Comparison of ENCODE assay signal across 11 mouse cellular contexts in genomic region chr12:113221289-113221688, GRCm38 (mm10). TPM values are rescaled to one million over a fixed set of nuclear protein-coding genes. Genes with fewer than 3 reads are reported as not detected.
DNase-seq lines count a peak whose midpoint lies in the region; ATAC-seq and TF ChIP-seq lines count a peak whose summit lies in the region.
"Had no signal": no experiment of that assay in that cellular context is flagged by ENCODE, and none has a peak within 500 bp of the region (broad histone marks: within the 10 kb centered on the region; RNA-seq: fewer than 3 reads in every experiment).

No protein-coding gene starts in this region.

- H3K79me2 ChIP-seq in CH12.LX (replicated peaks; ENCODE audit: control insufficient read depth, extremely low read depth, insufficient read depth, poor library complexity, severe bottlenecking) = no peaks in the 10 kb centered on the region

- TF ChIP-seq RAD21 in CH12.LX (IDR thresholded peaks at IDR 0.05; ENCODE audit: low read depth, low read length) = peak; percentile 80

- H3K9me3 ChIP-seq in hindbrain, embryonic 12.5 days (replicated peaks) = no peaks in the 10 kb centered on the region
- no peaks in the 10 kb centered on the region for H3K9me3 ChIP-seq in hindbrain, embryonic 16.5 days (ENCODE audit: control insufficient read depth, low read length)
- H3K9me3 ChIP-seq in CH12.LX (replicated peaks; ENCODE audit: low read length) = no peaks in the 10 kb centered on the region
- H3K9me3 ChIP-seq in forebrain, embryonic 12.5 days = no peaks in the 10 kb centered on the region
- H3K9me3 ChIP-seq: stomach, embryonic 15.5 days had no signal

- dilution Hi-C loops in CH12.LX (cut with MboI; ENCODE audit: extremely low pct_ligation_motif_present, extremely low pct_unique_long_range_greater_than_20kb, low sequenced_read_pairs) = no loop called here

- H3K4me1 ChIP-seq in hindbrain, embryonic 12.5 days = no peaks in the 10 kb centered on the region
- no peaks in the 10 kb centered on the region for H3K4me1 ChIP-seq in hindbrain, embryonic 16.5 days (ENCODE audit: control insufficient read depth, insufficient read depth, low read depth, low read length)
- H3K4me1 ChIP-seq in CH12.LX (ENCODE audit: control insufficient read depth in 1 of 2, insufficient read depth in 2 of 2) = peaks cover 30 to 52% of the 10 kb centered on the region in 2 experiments
- peaks cover 4% of the 10 kb centered on the region for H3K4me1 ChIP-seq in bone marrow, adult 2 months (ENCODE audit: control insufficient read depth, insufficient read depth, low read length)
- H3K4me1 ChIP-seq in lung, adult 2 months (ENCODE audit: control insufficient read depth, insufficient read depth, low read length) = no peaks in the 10 kb centered on the region
- no peaks in the 10 kb centered on the region for H3K4me1 ChIP-seq in forebrain, embryonic 12.5 days
- H3K4me1 ChIP-seq: limb, embryonic 12.5 days; stomach, embryonic 15.5 days had no signal

- TF ChIP-seq POLR2A in CH12.LX (IDR thresholded peaks at IDR 0.05; ENCODE audit: low read depth, low read length) = no peak
- no peak for TF ChIP-seq POLR2A in bone marrow, adult 2 months (IDR thresholded peaks at IDR 0.05; ENCODE audit: borderline replicate concordance, control insufficient read depth, low read depth, low read length)
- TF ChIP-seq POLR2A in lung, adult 2 months (IDR thresholded peaks at IDR 0.05; ENCODE audit: borderline replicate concordance, extremely low read depth, low read depth, low read length) = no peak

- no peaks in the 10 kb centered on the region for H3K27me3 ChIP-seq in hindbrain, embryonic 12.5 days
- H3K27me3 ChIP-seq in hindbrain, embryonic 16.5 days (replicated peaks; ENCODE audit: control insufficient read depth, insufficient read depth, low read length) = no peaks in the 10 kb centered on the region
- no peaks in the 10 kb centered on the region for H3K27me3 ChIP-seq in CH12.LX (replicated peaks)
- H3K27me3 ChIP-seq in forebrain, embryonic 12.5 days = no peaks in the 10 kb centered on the region
- H3K27me3 ChIP-seq: limb, embryonic 12.5 days; stomach, embryonic 15.5 days had no signal

- TF ChIP-seq EP300 in CH12.LX (IDR thresholded peaks at IDR 0.05; ENCODE audit: low read length) = no peak

- 0 out of 2 replicates have a peak, but pooled peaks have one; percentile 18 for ATAC-seq in hindbrain, embryonic 12.5 days (ENCODE audit: low FRiP score)
- ATAC-seq in hindbrain, embryonic 16.5 days = no peak
- no peak for ATAC-seq in forebrain, embryonic 12.5 days (ENCODE audit: low FRiP score)

- H3K9ac ChIP-seq in hindbrain, embryonic 12.5 days = no peak overlapping the region
- no peak overlapping the region for H3K9ac ChIP-seq in hindbrain, embryonic 16.5 days (ENCODE audit: low read depth, low read length)
- H3K9ac ChIP-seq in CH12.LX (ENCODE audit: insufficient read depth, low read depth) = no peak overlapping the region
- no peak overlapping the region for H3K9ac ChIP-seq in forebrain, embryonic 12.5 days
- H3K9ac ChIP-seq: limb, embryonic 12.5 days; stomach, embryonic 15.5 days had no signal

- no peak overlapping the region for H3K4me2 ChIP-seq in hindbrain, embryonic 12.5 days (replicated peaks)
- no peak overlapping the region for H3K4me2 ChIP-seq in hindbrain, embryonic 16.5 days (ENCODE audit: low read length)
- H3K4me2 ChIP-seq in CH12.LX (ENCODE audit: insufficient read depth, low read depth, poor library complexity, severe bottlenecking) = peak overlapping the region; percentile 59
- no peak overlapping the region for H3K4me2 ChIP-seq in forebrain, embryonic 12.5 days
- H3K4me2 ChIP-seq: stomach, embryonic 15.5 days had no signal

- TF ChIP-seq CTCF in CH12.LX (conservative IDR thresholded peaks at IDR 0.05 in 1 of 2, IDR thresholded peaks at IDR 0.05 in 1 of 2; ENCODE audit: low read depth in 2 of 2, low read length in 2 of 2) = peak; percentile 90 to 92
- peak; percentile 88 for TF ChIP-seq CTCF in bone marrow, adult 2 months (IDR thresholded peaks at IDR 0.05; ENCODE audit: control insufficient read depth, insufficient read depth, low read length)
- TF ChIP-seq CTCF in lung, adult 2 months (IDR thresholded peaks at IDR 0.05; ENCODE audit: insufficient read depth, low read length) = peak; percentile 62

- no peak overlapping the region for H3K27ac ChIP-seq in hindbrain, embryonic 12.5 days
- H3K27ac ChIP-seq in hindbrain, embryonic 16.5 days (ENCODE audit: low read depth, low read length) = no peak overlapping the region
- H3K27ac ChIP-seq in CH12.LX (ENCODE audit: insufficient read depth, low read depth) = no peak overlapping the region
- H3K27ac ChIP-seq in bone marrow, adult 2 months (ENCODE audit: control insufficient read depth, insufficient read depth, low read depth, low read length, poor library complexity) = no peak overlapping the region
- no peak overlapping the region for H3K27ac ChIP-seq in forebrain, embryonic 12.5 days
- H3K27ac ChIP-seq: limb, embryonic 12.5 days; stomach, embryonic 15.5 days had no signal

- no peaks in the 10 kb centered on the region for H3K36me3 ChIP-seq in hindbrain, embryonic 12.5 days
- no peaks in the 10 kb centered on the region for H3K36me3 ChIP-seq in hindbrain, embryonic 16.5 days (ENCODE audit: control insufficient read depth, insufficient read depth, low read length)
- no peaks in the 10 kb centered on the region for H3K36me3 ChIP-seq in CH12.LX (replicated peaks in 1 of 2; ENCODE audit: control insufficient read depth in 1 of 2, insufficient read depth in 1 of 2, low read length in 1 of 2)
- no peaks in the 10 kb centered on the region for H3K36me3 ChIP-seq in forebrain, embryonic 12.5 days (replicated peaks)
- H3K36me3 ChIP-seq: limb, embryonic 12.5 days; stomach, embryonic 15.5 days had no signal

- 79% methylated on average over 9 of the region's 9 CpGs for WGBS in hindbrain, embryonic 12.5 days
- WGBS in hindbrain, embryonic 16.5 days = 82% methylated on average over 9 of the region's 9 CpGs
- WGBS in bone marrow, adult 2 months = 49% methylated on average over 9 of the region's 9 CpGs
- WGBS in lung, adult 2 months = 68% methylated on average over 9 of the region's 9 CpGs
- WGBS in forebrain, embryonic 12.5 days = 83% methylated on average over 9 of the region's 9 CpGs

- DNase-seq in CH12.LX (ENCODE audit: extremely low read depth) = no peak
- peak; percentile 46 for DNase-seq in lung, adult 2 months
- peak; percentile 55 to 78 for DNase-seq in thymus, postnatal 10 days (ENCODE audit: low spot score in 2 of 2)
- DNase-seq in layer of hippocampus, adult 18-20 months (ENCODE audit: low spot score in 2 of 2) = no peak

- in situ Hi-C loops in CH12.LX (cut with MboI; ENCODE audit: low pct_ligation_motif_present, low pct_unique_long_range_greater_than_20kb, low sequenced_read_pairs) = loop anchor here (5.0 to 25.0 kb wide), 4 partner anchors 36 to 1951 kb away; no protein-coding TSS in a partner anchor

- no peak overlapping the region for H3K4me3 ChIP-seq in hindbrain, embryonic 12.5 days
- no peak overlapping the region for H3K4me3 ChIP-seq in hindbrain, embryonic 16.5 days (ENCODE audit: low read length)
- H3K4me3 ChIP-seq in CH12.LX (replicated peaks in 1 of 3; ENCODE audit: low read depth in 2 of 3, low read length in 2 of 3, poor library complexity in 1 of 3) = no peak overlapping the region
- no peak overlapping the region for H3K4me3 ChIP-seq in bone marrow, adult 2 months (replicated peaks; ENCODE audit: control insufficient read depth, low read depth, low read length)
- H3K4me3 ChIP-seq in lung, adult 2 months (replicated peaks; ENCODE audit: extremely low read depth, low read depth, low read length) = no peak overlapping the region
- H3K4me3 ChIP-seq in forebrain, embryonic 12.5 days (replicated peaks) = no peak overlapping the region
- H3K4me3 ChIP-seq: limb, embryonic 12.5 days; stomach, embryonic 15.5 days had no signal

TF ChIP-seq in CH12.LX, 34 proteins besides CTCF, POLR2A, EP300 and RAD21:
- TF ChIP-seq ZC3H11A (IDR thresholded peaks at IDR 0.05; ENCODE audit: low read depth, low read length) (peak; percentile 46), NELFE (IDR thresholded peaks at IDR 0.05; ENCODE audit: low read depth, low read length) (0 out of 2 replicates have a peak, but pooled peaks have one; percentile 28), ZKSCAN1 (IDR thresholded peaks at IDR 0.05; ENCODE audit: borderline replicate concordance, low read depth, low read length) (no peak), BHLHE40 (IDR thresholded peaks at IDR 0.05; ENCODE audit: low read depth, low read length) (peak; percentile 45), SMC3 (IDR thresholded peaks at IDR 0.05; ENCODE audit: low read depth, low read length) (peak; percentile 82), TBP (conservative IDR thresholded peaks at IDR 0.05; ENCODE audit: low read depth, low read length) (no peak), MXI1 (IDR thresholded peaks at IDR 0.05; ENCODE audit: low read depth, low read length) (no peak), MYC (IDR thresholded peaks at IDR 0.05; ENCODE audit: low read depth, low read length) (peak; percentile 35; the same call in 1 of the 2 replicates), ELF1 (IDR thresholded peaks at IDR 0.05; ENCODE audit: low read depth, low read length) (no peak), TCF12 (IDR thresholded peaks at IDR 0.05; ENCODE audit: low read depth, low read length) (peak; percentile 49; the same call in 1 of the 2 replicates), USF2 (conservative IDR thresholded peaks at IDR 0.05; ENCODE audit: low read depth, low read length) (no peak), E2F4 (IDR thresholded peaks at IDR 0.05; ENCODE audit: insufficient replicate concordance, low read depth, low read length) (no peak), POLR2AphosphoS2 (IDR thresholded peaks at IDR 0.05; ENCODE audit: low read depth, low read length) (no peak), JUND (conservative IDR thresholded peaks at IDR 0.05; ENCODE audit: low read depth, low read length) (no peak), MEF2A (IDR thresholded peaks at IDR 0.05; ENCODE audit: borderline replicate concordance, low read depth, low read length) (no peak), MAZ (IDR thresholded peaks at IDR 0.05; ENCODE audit: low read depth, low read length) (no peak), CHD1 (IDR thresholded peaks at IDR 0.05; ENCODE audit: low read depth, low read length) (no peak)

RNA-seq across cellular contexts. Expression of gene Tmem121, which starts 35.6 kb away (rescaled TPM):
- 22.9 and 23.2 TPM in 2 replicates for polyA plus RNA-seq in hindbrain, embryonic 12.5 days (2016; fragmentation: Nextera tagmentation; extraction: Ambion mirVana)
- 50.8 and 52.2 TPM in 2 replicates for polyA plus RNA-seq in hindbrain, embryonic 16.5 days (2015; fragmentation: Nextera tagmentation; extraction: Ambion mirVana)
- total RNA-seq in CH12.LX (2012; rRNA removed) (not detected in 2 replicates), CH12.LX (2014; rRNA removed) (not detected in 2 replicates)
- polyA plus RNA-seq in CH12.LX (2012; ENCODE audit: insufficient read length, low read depth) = not detected in 2 replicates
- not detected in 2 replicates for polyA plus RNA-seq in bone marrow, adult 2 months (2011; ENCODE audit: insufficient read depth, insufficient read length, low replicate concordance, missing spikeins)
- polyA plus RNA-seq in lung, adult 2 months (2012; rRNA removed) = 0.52 and 0.60 TPM in 2 replicates
- 10 to 100 TPM; 19.4 to 25.4 TPM for total RNA-seq in layer of hippocampus, adult 18-20 months (2021)
- 21.6 and 21.9 TPM in 2 replicates for polyA plus RNA-seq in forebrain, embryonic 12.5 days (2016; fragmentation: Nextera tagmentation; extraction: Ambion mirVana)
- total RNA-seq: common myeloid progenitor, adult 5-6 weeks had no signal

Comparison
In these comparisons a context has a peak if more than half of its experiments do, and no peak if none do; other contexts are left out.
1. DNase-seq: peak in lung, adult 2 months (single experiment) and thymus, postnatal 10 days (2 of 2); none in CH12.LX (single experiment) and layer of hippocampus, adult 18-20 months (0 of 2).
2. RNA of gene Tmem121, which starts 35.6 kb away (polyA plus RNA-seq): 50.8 to 52.2 TPM in hindbrain, embryonic 16.5 days, 22.9 to 23.2 TPM in hindbrain, embryonic 12.5 days and 21.6 to 21.9 TPM in forebrain, embryonic 12.5 days; 0.52 to 0.60 TPM in lung, adult 2 months, not detected in bone marrow, adult 2 months and not detected in CH12.LX; every median in the first group is over 10 times any median in the second.
3. Peak in every context shown above with its lines, with median percentiles within 50 percentile points of each other: CTCF ChIP-seq.